Mouse (Mus musculus) heart, postnatal 0 days (tissue): ENCODE results near the gene Dnah7b.
"Not testable (repeated sequence)": the region's sequence is repeated elsewhere in the genome, so short reads cannot be mapped to it uniquely, and the experiment has no call there.

ENCODE experiments used
- CTCF ChIP-seq: IDR thresholded peaks from 2 replicates; pipeline ENCODE4 v1.5.1; 2016; ENCODE audit warnings: antibody characterized with exemption, control low read depth, low read depth
- EP300 ChIP-seq: IDR thresholded peaks from 2 replicates; pipeline ENCODE4 v1.6.1; 2016; ENCODE audit warnings: antibody characterized with exemption, low read depth

- not testable (repeated sequence) for TF ChIP-seq CTCF, EP300
Observed at GRCm38 (mm10) chr1:46112606-46113005, 46.5 kb downstream of the Dnah7b start.
